Mouse (Mus musculus): ENCODE results near the gene Ltc4s.
A peak's percentile ranks its signal among the peaks of the same experiment; 100 is the strongest.

Gene Ltc4s

GRCm38 (mm10) chr11:50238324-50238723, at the start of gene Ltc4s:
Ltc4s (minus strand) TSS chr11:50238616.
- DNase-seq = peak; percentile 36

GRCm38 (mm10) chr11:50286428-50286827, 48.0 kb upstream of the Ltc4s start:
- no peak for DNase-seq

DNA sequence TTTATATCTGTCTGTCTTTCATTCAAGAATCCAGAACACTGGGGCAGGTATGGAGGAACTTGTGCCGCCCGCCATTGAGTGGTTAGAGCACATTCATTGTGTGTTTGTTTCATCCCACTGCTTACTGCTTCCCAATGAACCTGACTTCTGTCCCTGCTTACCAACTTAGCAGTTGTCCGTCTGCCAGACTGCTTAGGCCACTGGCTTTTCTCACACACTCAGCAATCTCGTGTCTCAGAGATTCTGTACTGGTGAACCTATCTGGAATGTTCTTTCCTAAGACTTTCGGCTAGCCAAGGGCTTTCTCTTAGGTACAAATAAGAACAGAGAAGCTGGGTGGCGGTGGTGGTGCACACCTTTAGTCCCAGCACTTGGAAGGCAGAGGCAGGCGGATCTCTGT, 47.3 kb upstream of the Ltc4s start:
- no peak for DNase-seq

- DNase-seq = no peak
Observed at GRCm38 (mm10) chr11:50285263-50285662, 46.8 kb upstream of the Ltc4s start.

DNA sequence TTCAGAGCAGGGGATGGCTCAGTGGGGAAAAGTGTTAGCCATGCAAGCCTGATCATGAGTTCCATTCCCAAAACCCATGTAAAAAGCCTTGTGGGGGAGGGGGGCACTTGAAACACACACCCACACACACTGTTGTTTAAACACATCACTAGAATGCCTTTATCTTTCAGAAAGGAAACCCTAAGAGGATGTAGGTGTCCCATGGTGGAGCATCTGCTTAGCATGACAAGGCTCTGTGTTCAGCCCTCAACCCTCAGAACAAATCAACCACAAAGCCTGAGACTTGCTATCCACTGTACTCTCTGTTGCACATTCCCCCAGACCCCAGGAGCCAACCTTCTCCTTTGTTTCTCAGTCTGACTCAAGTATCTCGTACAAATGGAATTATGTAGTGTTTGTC, 41.6 kb upstream of the Ltc4s start:
- no peak for DNase-seq

DNA sequence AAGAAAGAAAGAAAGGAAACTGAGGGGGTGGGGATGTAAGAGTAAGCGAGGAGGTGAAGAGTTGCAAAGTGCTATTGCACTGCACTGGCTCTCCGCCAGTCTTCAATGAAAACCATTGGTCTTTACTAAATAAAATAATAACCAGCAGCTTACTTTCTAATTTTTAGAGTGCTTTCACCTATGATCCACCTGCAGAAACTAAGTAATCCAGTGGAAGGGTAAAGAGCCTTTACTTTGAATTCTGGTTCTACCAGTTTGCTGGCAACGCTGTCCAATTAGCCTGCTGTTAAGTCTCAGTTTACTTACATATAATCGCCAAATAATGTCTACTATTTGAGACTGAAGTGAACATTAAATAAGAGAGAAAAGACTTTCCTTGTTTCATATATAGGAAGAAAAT, 40.6 kb upstream of the Ltc4s start:
- DNase-seq = no peak

DNA sequence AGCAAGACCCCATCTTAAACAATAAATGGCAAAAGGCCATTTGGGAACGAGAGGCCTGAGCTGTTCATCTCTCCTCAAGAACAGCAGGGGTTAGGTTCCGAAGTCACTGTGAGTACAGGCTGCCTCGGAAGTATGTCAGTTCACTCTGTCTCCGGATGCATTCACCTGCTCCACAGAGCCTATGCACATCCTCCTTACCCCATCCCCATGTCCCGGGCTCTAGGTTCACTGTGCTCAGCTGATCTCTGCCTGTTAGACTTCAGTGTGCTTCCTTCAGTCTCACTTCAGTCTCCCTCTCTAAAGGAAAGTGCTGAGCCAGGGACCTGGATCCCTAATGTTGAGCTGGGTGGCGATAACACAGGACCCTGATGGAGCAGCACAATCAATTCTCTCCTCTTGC, 39.3 kb upstream of the Ltc4s start:
- no peak for DNase-seq

- DNase-seq = no peak
Observed at GRCm38 (mm10) chr11:50277025-50277424, 38.6 kb upstream of the Ltc4s start.

GRCm38 (mm10) chr11:50275568-50276151, 37.2 kb upstream of the Ltc4s start:
- no peak for DNase-seq

DNA sequence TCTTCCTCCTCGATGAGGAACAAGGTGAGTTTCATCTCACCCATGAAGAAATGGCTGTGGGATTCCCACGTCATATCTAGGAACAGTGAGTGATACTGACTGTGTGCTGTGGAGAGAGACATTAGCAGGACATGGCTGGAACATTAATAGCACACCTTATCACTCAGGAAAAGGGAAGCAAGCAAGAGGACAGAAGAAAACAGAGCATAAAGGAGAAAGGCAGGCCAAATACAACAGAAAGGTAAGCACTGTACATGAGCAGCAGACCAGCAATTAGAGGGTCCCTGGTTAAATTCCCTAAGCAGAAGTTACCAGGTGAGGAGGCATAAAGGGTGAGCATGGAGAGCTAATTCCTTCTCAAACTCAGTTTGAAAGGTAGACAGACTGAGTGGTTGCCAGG, 36.7 kb upstream of the Ltc4s start:
- DNase-seq = no peak

DNA sequence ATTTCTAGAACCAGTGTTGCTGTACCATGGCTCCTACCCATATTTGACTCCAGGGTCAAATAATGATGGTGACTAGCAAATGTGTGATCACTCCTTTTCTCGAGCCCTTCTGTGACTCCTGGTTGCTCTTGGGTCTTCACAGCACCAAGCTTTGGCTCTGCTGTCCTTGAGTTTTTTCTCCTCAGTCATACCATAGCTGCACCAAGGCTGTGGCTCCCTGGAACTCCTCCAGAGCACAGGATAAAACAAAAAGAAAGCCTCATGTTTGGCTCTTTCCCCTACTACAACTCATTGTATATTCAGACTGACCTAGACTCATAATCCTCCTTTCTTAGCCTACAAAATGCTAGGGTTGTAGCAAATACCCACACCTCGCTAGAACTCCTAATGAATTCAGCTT, 34.4 kb upstream of the Ltc4s start:
- no peak for DNase-seq

- DNase-seq = no peak
Observed at GRCm38 (mm10) chr11:50269885-50270284, 31.5 kb upstream of the Ltc4s start.

- DNase-seq = peak; percentile 30
Observed at GRCm38 (mm10) chr11:50269163-50269562, 30.7 kb upstream of the Ltc4s start.

GRCm38 (mm10) chr11:50266997-50267396, 28.6 kb upstream of the Ltc4s start:
- DNase-seq = no peak

DNA sequence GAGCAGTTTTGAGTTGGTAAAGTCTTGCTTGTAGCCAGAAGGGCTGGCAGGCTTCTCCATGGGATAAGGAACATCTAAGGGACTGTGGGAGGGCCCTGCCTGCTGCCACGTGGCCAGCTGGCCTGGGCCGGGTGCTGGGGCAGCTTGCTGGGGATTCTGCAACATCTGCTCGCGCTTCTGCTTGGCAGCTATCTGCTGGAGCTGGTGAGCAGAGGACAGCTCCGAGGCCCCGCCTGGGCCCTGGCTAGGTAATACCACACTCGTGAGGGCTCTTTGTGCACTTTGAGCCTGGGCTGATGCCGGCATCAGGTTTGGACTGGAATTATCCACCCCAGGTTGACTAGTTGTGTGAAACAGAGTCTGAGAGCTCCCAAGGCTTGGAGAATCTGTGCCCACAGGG, 27.5 kb upstream of the Ltc4s start:
- DNase-seq = peak; percentile 85

- DNase-seq = no peak
Observed at GRCm38 (mm10) chr11:50263198-50263597, 24.8 kb upstream of the Ltc4s start.

GRCm38 (mm10) chr11:50262020-50262419, 23.6 kb upstream of the Ltc4s start:
- DNase-seq = peak; percentile 66

GRCm38 (mm10) chr11:50258310-50258709, 19.9 kb upstream of the Ltc4s start:
- no peak for DNase-seq

- no peak for DNase-seq
Observed at GRCm38 (mm10) chr11:50256615-50257014, 18.2 kb upstream of the Ltc4s start.

- no peak for DNase-seq
Observed at GRCm38 (mm10) chr11:50254010-50254580, 15.7 kb upstream of the Ltc4s start.

GRCm38 (mm10) chr11:50253393-50253792, 15.0 kb upstream of the Ltc4s start:
- DNase-seq = no peak

- DNase-seq = no peak
Observed at GRCm38 (mm10) chr11:50252684-50253265, 14.4 kb upstream of the Ltc4s start.

DNA sequence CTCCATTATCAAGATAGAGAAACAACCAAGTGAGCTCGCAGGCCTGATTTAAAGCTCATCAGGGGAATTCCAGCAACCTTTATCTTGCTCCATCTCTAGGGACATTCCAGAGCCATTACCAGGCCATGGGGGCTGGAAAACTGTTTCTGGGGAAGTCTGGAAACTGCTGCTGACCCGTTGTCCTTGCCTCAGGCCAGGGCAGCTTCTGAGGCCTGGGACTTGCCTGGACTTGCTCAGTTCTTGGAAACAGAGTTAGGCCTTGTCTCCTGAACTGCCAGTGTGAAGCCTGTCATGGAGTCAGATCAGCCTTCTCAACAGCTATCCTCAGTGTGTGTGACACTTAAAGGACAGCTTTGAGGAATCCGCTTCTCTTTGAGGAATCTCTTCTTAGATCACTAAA, 13.8 kb upstream of the Ltc4s start:
- DNase-seq = peak; percentile 72

DNA sequence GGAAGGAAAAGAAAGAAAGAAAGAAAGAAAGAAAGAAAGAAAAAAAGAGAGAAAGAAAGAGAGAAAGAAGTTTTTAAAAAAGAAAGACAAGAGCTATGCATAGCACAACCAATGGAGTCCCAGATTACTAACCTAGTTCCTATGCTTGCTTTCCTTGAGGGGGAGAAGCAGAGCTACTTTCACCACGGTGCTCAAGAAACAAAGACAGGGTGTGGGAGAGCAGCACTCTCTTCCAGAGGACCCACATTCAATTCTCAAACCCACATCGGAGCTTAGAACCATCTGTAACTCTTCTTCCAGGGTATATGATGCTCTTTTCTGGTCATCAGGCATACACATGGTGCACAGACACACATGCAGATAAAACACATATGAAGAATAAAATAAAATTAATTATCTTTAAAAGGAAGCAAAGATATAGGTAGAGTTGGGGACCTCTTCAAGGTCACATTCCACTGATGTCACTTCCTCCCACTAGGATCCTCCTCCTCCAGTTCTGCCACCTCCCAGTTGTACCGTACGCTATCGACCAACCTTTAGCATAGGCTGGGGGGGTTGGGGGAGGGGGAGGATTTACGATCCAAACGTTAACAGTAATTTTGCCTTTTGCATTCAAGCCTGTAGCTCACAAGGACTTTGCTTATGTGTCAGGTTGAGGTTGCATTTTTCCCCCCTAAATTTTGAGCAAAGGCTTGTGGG, 10.2 kb upstream of the Ltc4s start:
- no peak for DNase-seq

Data from kidney, postnatal 14 days (tissue).